In genomic region chr9:15964198-15964597, GRCm38 (mm10) we compare ENCODE assay signal across 11 mouse cellular contexts.
DNase-seq lines count a peak whose midpoint lies in the region; ATAC-seq and TF ChIP-seq lines count a peak whose summit lies in the region.
"Had no signal": no experiment of that assay in that cellular context is flagged by ENCODE, and none has a peak within 500 bp of the region (broad histone marks: within the 10 kb centered on the region; RNA-seq: fewer than 3 reads in every experiment).

No protein-coding gene starts in this region.

- H3K9me3 ChIP-seq in MEL (replicated peaks; ENCODE audit: insufficient read depth, low read length) = no peaks in the 10 kb centered on the region
- no peaks in the 10 kb centered on the region for H3K9me3 ChIP-seq in limb, embryonic 11.5 days (ENCODE audit: control insufficient read depth, low read length)

- no peak for TF ChIP-seq POLR2A in MEL (IDR thresholded peaks at IDR 0.05; ENCODE audit: control insufficient read depth in 1 of 2, insufficient read depth in 1 of 2, low read depth in 1 of 2, low read length in 2 of 2, poor library complexity in 1 of 2)

- TF ChIP-seq EP300 in MEL (IDR thresholded peaks at IDR 0.05; ENCODE audit: low read depth in 1 of 2, low read length in 2 of 2) = no peak

- H3K9ac ChIP-seq in MEL (ENCODE audit: control insufficient read depth, low read depth, low read length, poor library complexity, severe bottlenecking) = no peak overlapping the region
- H3K9ac ChIP-seq in limb, embryonic 11.5 days (ENCODE audit: low read length) = no peak overlapping the region

- no peak overlapping the region for H3K4me3 ChIP-seq in MEL (ENCODE audit: control insufficient read depth in 1 of 2, insufficient read depth in 1 of 2, low read depth in 2 of 2, low read length in 2 of 2)
- H3K4me3 ChIP-seq in limb, embryonic 11.5 days (ENCODE audit: low read depth, low read length) = no peak overlapping the region

- H3K36me3 ChIP-seq in MEL (ENCODE audit: control insufficient read depth in 1 of 2, insufficient read depth in 2 of 2, low read length in 2 of 2) = no peaks in the 10 kb centered on the region
- no peaks in the 10 kb centered on the region for H3K36me3 ChIP-seq in limb, embryonic 11.5 days (ENCODE audit: control insufficient read depth, insufficient read depth, low read length)

- peaks cover 2 to 3% of the 10 kb centered on the region in 2 experiments; a peak in 2 of 4 replicates for H3K27me3 ChIP-seq in MEL (ENCODE audit: control insufficient read depth in 1 of 2, insufficient read depth in 2 of 2, low read length in 2 of 2)
- H3K27me3 ChIP-seq in limb, embryonic 11.5 days (ENCODE audit: control insufficient read depth, insufficient read depth, low read length) = no peaks in the 10 kb centered on the region

- no peak overlapping the region for H3K4me2 ChIP-seq in limb, embryonic 11.5 days (ENCODE audit: low read depth, severe bottlenecking)

- no peak overlapping the region for H3K27ac ChIP-seq in MEL (ENCODE audit: control insufficient read depth, low read depth, low read length)
- H3K27ac ChIP-seq in limb, embryonic 11.5 days (replicated peaks; ENCODE audit: low read depth, low read length) = no peak overlapping the region

- DNase-seq in MEL (ENCODE audit: low read depth, low spot score) = no peak
- DNase-seq in adrenal gland, adult 8-10 months = peak; percentile 54
- peak; percentile 22 for DNase-seq in hindlimb bud, embryonic 11.5 days (ENCODE audit: extremely low spot score, low read depth, low spot score)
- DNase-seq in limb, embryonic 11.5 days (ENCODE audit: low spot score) = no peak
- no peak for DNase-seq in thymus, postnatal 14 days
- DNase-seq in left cerebral cortex, adult 18-20 months (ENCODE audit: low spot score in 2 of 2) = no peak
- no peak for DNase-seq in thymus, postnatal 25 days
- DNase-seq: cerebellum, adult 11 months; heart, adult 18-20 months; liver; thymus, adult 2 months had no signal

- peak; percentile 83 for ATAC-seq in limb, embryonic 11.5 days (ENCODE audit: insufficient number of reproducible peaks, low FRiP score, low TSS enrichment, low read depth)

- no peaks in the 10 kb centered on the region for H3K4me1 ChIP-seq in MEL (ENCODE audit: control insufficient read depth in 1 of 2, insufficient read depth in 2 of 2, low read length in 2 of 2)
- 0 out of 2 replicates have a peak, but pooled peaks cover 4% of the 10 kb centered on the region for H3K4me1 ChIP-seq in limb, embryonic 11.5 days (ENCODE audit: control insufficient read depth, insufficient read depth, low read length)

- TF ChIP-seq CTCF in MEL (IDR thresholded peaks at IDR 0.05 in 2 of 3, conservative IDR thresholded peaks at IDR 0.05 in 1 of 3; ENCODE audit: control insufficient read depth in 1 of 3, insufficient read depth in 1 of 3, low read depth in 2 of 3, low read length in 3 of 3, poor library complexity in 1 of 3, severe bottlenecking in 1 of 3) = no peak

- 30% methylated on average over 3 of the region's 3 CpGs for WGBS in limb, embryonic 11.5 days

- H3K79me2 ChIP-seq in MEL (ENCODE audit: control insufficient read depth, insufficient read depth, low read length, poor library complexity) = no peaks in the 10 kb centered on the region

- TF ChIP-seq RAD21 in MEL (IDR thresholded peaks at IDR 0.05; ENCODE audit: low read depth, low read length) = no peak

TF ChIP-seq in MEL, 35 proteins besides CTCF, POLR2A, EP300 and RAD21:
- no peak for TF ChIP-seq ZC3H11A (IDR thresholded peaks at IDR 0.05; ENCODE audit: low read depth, low read length)
- peak; percentile 54 for TF ChIP-seq MAX (IDR thresholded peaks at IDR 0.05; ENCODE audit: low read length)
- no peak for TF ChIP-seq NRF1 (IDR thresholded peaks at IDR 0.05; ENCODE audit: insufficient read depth, low read depth, low read length, poor library complexity, severe bottlenecking)

Comparison
In these comparisons a context has a peak if more than half of its experiments do, and no peak if none do; other contexts are left out.
1. DNase-seq: peak in adrenal gland, adult 8-10 months (single experiment) and hindlimb bud, embryonic 11.5 days (single experiment); none in MEL (single experiment), limb, embryonic 11.5 days (single experiment), thymus, postnatal 14 days (single experiment), left cerebral cortex, adult 18-20 months (0 of 2) and thymus, postnatal 25 days (single experiment).